Mouse (Mus musculus) cortical plate, adult 2 months (tissue): Measurements from ENCODE around the gene Rreb1.

Source experiments
- CTCF ChIP-seq: fragments of 200-500 bp; IDR thresholded peaks from 2 replicates; pipeline ENCODE4 v1.5.1; 2011; ENCODE audit warnings: mild to moderate bottlenecking, control low read depth, low read length; ENCODE audit not compliant: insufficient read depth; ENCODE audit errors: extremely low read depth
- POLR2A ChIP-seq: fragments of 200-500 bp; IDR thresholded peaks from 2 replicates; pipeline ENCODE4 v1.6.1; 2011; ENCODE audit warnings: mild to moderate bottlenecking, low read length, control low read depth; ENCODE audit not compliant: insufficient read depth; ENCODE audit errors: extremely low read depth

DNA sequence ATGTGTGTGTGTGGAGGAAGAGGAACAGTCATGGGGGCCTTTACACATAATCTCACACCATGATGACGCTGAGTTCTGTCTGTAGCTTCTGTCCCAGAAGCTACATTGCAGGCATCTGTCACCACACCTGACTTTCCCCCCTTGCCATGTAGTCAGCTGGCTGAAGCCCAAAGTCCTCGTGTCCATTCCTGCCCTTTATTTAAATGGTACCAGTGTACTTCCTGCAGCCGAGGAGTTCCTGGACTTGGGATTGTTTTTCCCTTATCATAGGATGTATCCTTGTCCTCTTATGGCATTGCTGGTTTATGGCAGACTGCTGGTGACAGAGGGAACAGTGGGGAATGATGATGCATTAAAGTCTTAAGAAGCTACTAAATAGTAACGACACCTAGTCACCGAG lies 120.6 kb downstream of the Rreb1 start:
- TF ChIP-seq CTCF (no peak), POLR2A (no peak)
